Mouse (Mus musculus) G1E (cell line): ENCODE results near the gene Ptgds.

Experiments
- CTCF ChIP-seq: IDR thresholded peaks from 2 replicates; pipeline ENCODE4 v1.5.1; 2012; ENCODE audit warnings: low read depth, low read length, inconsistent platforms, mixed read lengths
- GATA1 ChIP-seq: IDR thresholded peaks from 2 replicates; pipeline ENCODE4 v1.6.1; 2012; ENCODE audit warnings: borderline replicate concordance, low read length, inconsistent platforms, mixed read lengths
- POLR2AphosphoS5 ChIP-seq: IDR thresholded peaks from 2 replicates; pipeline ENCODE4 v1.6.1; 2012; ENCODE audit warnings: low read depth, low read length, inconsistent platforms; ENCODE audit not compliant: insufficient replicate concordance

DNA sequence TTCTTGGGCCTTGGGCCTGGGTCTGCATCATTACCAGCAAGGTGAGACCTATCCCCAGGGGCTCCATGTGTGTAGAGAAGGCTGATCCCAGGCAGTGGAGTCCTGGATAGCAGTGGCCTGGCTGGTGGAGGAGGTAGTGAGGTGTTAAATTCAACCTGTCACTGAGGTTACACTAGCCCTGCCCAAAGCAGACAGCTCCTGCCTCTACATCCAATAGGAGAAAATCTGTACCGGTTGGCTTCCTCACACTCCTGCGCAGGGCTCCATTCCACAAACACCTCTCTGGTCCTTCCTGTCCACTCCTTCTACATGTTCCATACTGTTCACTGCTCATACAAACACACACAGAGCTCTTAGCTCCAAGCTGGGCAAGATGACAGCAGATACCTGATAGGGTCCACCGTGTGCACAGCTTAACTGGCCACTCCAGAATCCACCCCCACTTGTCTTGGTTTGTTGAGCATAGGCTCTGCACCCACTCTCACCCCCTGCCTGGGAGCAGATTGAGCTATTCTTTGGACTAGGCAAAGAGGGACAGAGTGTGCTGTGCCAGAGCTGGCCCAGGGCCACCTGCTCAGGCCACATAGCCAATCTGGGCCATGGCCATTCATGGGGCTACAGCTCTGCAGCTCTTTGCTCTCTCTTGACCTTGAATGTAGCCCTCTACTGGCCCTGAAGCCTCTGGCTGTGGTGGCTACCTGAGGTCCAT lies 8.3 kb upstream of the Ptgds start:
- no peak for TF ChIP-seq CTCF
- TF ChIP-seq GATA1: no peak
- no peak for TF ChIP-seq POLR2AphosphoS5
